Mouse (Mus musculus) lung, embryonic 16.5 days (tissue): ENCODE results near the gene Lpar3. TPM values are rescaled to one million over a fixed set of nuclear protein-coding genes. Genes with fewer than 3 reads are reported as not detected.

Experiments used
- ATAC-seq: fragments of 200-750 bp; cut with Nextera tagmentation; 2 replicates; pipeline ENCODE4 v1.8.0; 2017; ENCODE audit warnings: low read depth, mild to moderate bottlenecking, moderate library complexity
- H3K27ac ChIP-seq: fragments of 300-500 bp; sonication (generic); 2 replicates; pipeline ENCODE4 v1.5.1; 2014; ENCODE audit warnings: mild to moderate bottlenecking, control low read depth, low read length
- H3K27me3 ChIP-seq: fragments of 300-500 bp; sonication (generic); 2 replicates; pipeline ENCODE4 v1.6.1; 2014; ENCODE audit warnings: low read depth, low read length, mixed read lengths; ENCODE audit not compliant: control insufficient read depth, insufficient read depth
- H3K36me3 ChIP-seq: fragments of 300-500 bp; sonication (generic); 2 replicates; pipeline ENCODE4 v1.6.1; 2014; ENCODE audit warnings: low read length; ENCODE audit not compliant: control insufficient read depth, insufficient read depth
- H3K4me1 ChIP-seq: fragments of 300-500 bp; sonication (generic); replicated peaks from 2 replicates; pipeline ENCODE4 v1.6.1; 2014; ENCODE audit warnings: low read length, mixed read lengths; ENCODE audit not compliant: control insufficient read depth, insufficient read depth
- H3K4me2 ChIP-seq: fragments of 300-500 bp; sonication (generic); 2 replicates; pipeline ENCODE4 v1.6.1; 2014; ENCODE audit warnings: low read depth, low read length, control low read depth
- H3K4me3 ChIP-seq: fragments of 300-500 bp; sonication (generic); 2 replicates; pipeline ENCODE4 v1.5.1; 2014; ENCODE audit warnings: mild to moderate bottlenecking, low read length, control low read depth
- H3K9ac ChIP-seq: fragments of 300-500 bp; sonication (generic); 2 replicates; pipeline ENCODE4 v1.6.1; 2014; ENCODE audit warnings: low read length, control low read depth
- H3K9me3 ChIP-seq: fragments of 300-500 bp; sonication (generic); 2 replicates; pipeline ENCODE4 v1.6.1; 2016; ENCODE audit warnings: low read length; ENCODE audit not compliant: control insufficient read depth
- WGBS: fragments of 180-500 bp; shearing (Covaris S2); extraction: QIAGEN DNeasy Blood & Tissue Kit; methylation state at CpG from one replicate; pipeline ENCODE4 v1.1.7; 2014; 5-methylcytosine and 5-hydroxymethylcytosine counted together
- polyA plus RNA-seq: library from polyadenylated mRNA; unstranded; fragments of >200 nt; fragmentation: Nextera tagmentation; extraction: Ambion mirVana; gene quantifications from 2 replicates; pipeline ENCODE4 v1.2.1, GENCODE M21; 2015

Gene Lpar3
- polyA plus RNA-seq, 1 experiment from 2014 or later = 2.5 TPM

DNA sequence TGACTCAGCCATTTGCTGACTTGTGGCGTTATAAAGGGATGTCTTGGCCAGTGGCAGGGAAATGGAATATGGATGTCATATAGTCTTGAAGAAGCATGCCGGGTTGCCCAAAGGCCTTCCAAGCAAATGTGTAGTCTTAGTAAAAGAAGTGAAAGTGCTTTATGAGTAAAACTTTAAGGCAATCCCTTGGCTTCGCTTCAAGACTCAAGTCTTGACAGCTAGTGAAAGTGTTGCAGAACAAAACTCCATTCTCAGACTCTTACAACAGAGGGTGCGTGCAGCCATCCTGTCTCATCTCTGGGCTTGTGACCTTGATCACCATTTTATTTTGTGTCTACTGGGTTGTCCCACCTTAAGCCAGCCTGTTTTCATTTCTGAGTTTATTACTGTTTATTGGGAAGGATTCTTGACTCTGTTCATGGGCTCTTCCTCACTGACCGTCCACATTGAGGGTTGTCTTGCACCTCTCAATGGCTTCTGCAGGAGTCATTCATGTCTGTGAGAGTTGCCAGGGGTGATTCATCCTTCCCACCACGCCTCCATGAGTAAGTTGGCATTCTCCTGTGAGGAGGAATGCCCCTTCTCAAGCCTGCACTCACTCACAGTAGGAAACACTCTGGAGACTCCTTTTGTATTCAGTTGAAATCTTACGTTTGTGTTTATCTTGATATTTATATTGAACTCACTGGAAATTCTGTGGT is 4.4 kb downstream of the Lpar3 start:
- H3K36me3 ChIP-seq = no peaks in the 10 kb centered on the region
- H3K4me3 ChIP-seq = no peak overlapping the region
- H3K4me2 ChIP-seq = no peak overlapping the region
- ATAC-seq = no peak
- no peak overlapping the region for H3K27ac ChIP-seq
- H3K9ac ChIP-seq = no peak overlapping the region
- 58% methylated on average over 7 of the region's 7 CpGs for WGBS
- H3K9me3 ChIP-seq = no peaks in the 10 kb centered on the region
- H3K4me1 ChIP-seq = peaks cover 4% of the 10 kb centered on the region
- H3K27me3 ChIP-seq = peaks cover 16% of the 10 kb centered on the region

DNA sequence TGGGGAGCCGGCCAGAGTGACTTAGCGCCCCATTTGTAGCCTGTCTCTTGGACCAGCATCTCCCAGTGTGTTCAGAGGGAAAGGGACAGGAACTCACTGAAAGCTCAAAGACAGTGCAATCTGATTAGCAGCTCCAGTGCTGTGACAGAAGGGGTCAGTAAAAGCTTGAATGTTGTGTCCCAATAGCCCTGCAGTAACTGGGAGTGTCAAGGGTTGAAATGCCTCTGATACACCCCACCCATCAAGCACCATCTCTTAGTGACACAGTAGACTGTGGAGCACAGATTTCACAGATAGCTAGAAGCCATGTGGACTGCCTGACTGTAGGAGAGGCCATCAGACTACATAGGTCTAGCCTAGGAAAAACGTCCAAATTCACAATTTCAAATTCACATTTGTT is 6.7 kb downstream of the Lpar3 start:
- H3K4me1 ChIP-seq = no peaks in the 10 kb centered on the region
- H3K27ac ChIP-seq = no peak overlapping the region
- no peak overlapping the region for H3K9ac ChIP-seq
- WGBS = 51% methylated on average over 3 of the region's 3 CpGs
- no peaks in the 10 kb centered on the region for H3K9me3 ChIP-seq
- no peak overlapping the region for H3K4me2 ChIP-seq
- H3K36me3 ChIP-seq = no peaks in the 10 kb centered on the region
- ATAC-seq = peak; percentile 28; the same call in 1 of the 2 replicates
- peaks cover 7% of the 10 kb centered on the region for H3K27me3 ChIP-seq
- no peak overlapping the region for H3K4me3 ChIP-seq

DNA sequence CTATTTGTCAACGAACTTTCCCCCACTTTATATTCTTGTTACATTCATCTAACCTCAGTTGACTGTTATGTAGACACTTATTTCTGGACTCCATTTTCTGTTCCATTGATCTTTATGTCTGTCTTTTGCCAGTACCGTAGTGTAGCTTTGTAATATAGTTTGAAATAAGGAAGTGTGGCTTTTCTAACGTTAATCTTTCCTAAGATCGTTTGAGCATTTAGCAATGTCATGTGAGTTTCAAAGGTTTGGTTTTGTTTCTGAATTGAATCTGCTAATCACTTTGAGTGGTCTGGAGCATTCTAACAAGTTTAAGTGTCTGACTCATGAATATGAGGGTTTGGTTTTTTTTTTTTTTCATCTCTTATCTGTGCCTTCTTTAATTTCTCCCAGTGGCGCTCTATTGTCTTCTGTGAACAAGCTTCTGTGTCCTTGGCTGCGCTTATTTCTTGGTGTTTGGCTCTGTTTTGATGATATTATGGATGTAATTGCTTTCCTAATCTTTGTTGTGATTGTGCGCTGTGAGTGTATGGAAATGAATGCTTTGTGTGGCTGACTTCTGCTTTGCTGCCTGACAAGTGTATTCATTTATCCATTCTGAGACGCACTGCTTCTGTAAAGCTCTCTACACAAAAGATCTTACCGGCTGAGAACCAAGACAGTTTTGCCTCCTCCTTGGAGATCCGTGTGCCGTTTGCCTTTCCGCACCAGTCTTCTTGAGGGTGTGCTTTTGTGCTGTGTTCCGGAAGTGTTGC is 8.0 kb downstream of the Lpar3 start:
- Histone ChIP-seq H3K9ac (no peak overlapping the region), H3K9me3 (no peaks in the 10 kb centered on the region), H3K36me3 (no peaks in the 10 kb centered on the region), H3K4me1 (peaks cover 1% of the 10 kb centered on the region), H3K27ac (no peak overlapping the region), H3K27me3 (no peaks in the 10 kb centered on the region), H3K4me3 (no peak overlapping the region), H3K4me2 (no peak overlapping the region)
- 81% methylated on average over 13 of the region's 13 CpGs for WGBS
- ATAC-seq = no peak

DNA sequence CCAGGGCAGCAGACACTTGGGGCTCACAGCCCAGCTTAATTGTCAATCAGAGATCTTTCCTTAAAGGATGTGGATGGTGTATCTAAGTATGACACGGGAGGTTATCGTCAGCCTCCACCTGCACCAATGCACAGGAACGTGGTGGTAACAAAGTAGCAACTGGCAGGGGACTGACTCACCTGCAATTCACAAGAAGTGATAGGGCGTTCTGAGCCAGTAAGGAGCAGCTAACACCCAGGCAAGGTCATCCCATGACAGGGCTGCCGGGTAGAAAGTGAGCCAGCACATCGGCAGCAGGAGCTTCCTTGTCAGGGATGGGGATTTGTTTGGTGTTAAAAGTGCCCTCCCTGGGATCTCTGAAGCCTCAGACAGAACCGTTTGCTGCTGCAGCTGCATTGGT is 11.9 kb downstream of the Lpar3 start:
- Histone ChIP-seq H3K9ac (no peak overlapping the region), H3K36me3 (no peaks in the 10 kb centered on the region), H3K9me3 (no peaks in the 10 kb centered on the region), H3K4me3 (no peak overlapping the region), H3K4me1 (peaks cover 10% of the 10 kb centered on the region), H3K27ac (no peak overlapping the region), H3K27me3 (no peaks in the 10 kb centered on the region), H3K4me2 (no peak overlapping the region)
- 44% methylated on average over 7 of the region's 7 CpGs for WGBS
- no peak for ATAC-seq

DNA sequence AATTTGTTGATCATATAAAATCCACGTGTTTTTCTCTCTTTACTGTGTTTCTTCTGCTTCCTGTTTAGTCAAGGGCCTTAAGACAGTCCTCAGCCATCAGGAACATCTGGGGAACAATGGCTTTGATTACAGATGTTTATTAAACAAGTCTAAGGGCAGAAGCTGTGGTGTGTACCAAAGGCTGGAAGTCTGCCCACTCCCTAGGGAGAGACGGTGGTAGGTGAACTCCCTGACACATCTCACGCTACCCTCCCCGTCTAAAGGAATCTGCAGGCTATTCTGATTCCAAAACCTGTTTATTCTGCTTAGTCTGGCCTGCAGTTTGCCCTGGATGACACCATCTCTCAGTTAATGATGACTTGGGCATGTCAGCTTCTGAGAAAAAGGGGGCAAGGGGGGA is 13.0 kb downstream of the Lpar3 start:
- H3K27ac ChIP-seq = no peak overlapping the region
- WGBS = 35% methylated on average over 4 of the region's 4 CpGs
- H3K4me1 ChIP-seq = peaks cover 10% of the 10 kb centered on the region
- no peaks in the 10 kb centered on the region for H3K9me3 ChIP-seq
- no peak overlapping the region for H3K9ac ChIP-seq
- ATAC-seq = peak; percentile 64
- no peaks in the 10 kb centered on the region for H3K36me3 ChIP-seq
- H3K27me3 ChIP-seq = no peaks in the 10 kb centered on the region
- no peak overlapping the region for H3K4me3 ChIP-seq
- no peak overlapping the region for H3K4me2 ChIP-seq

DNA sequence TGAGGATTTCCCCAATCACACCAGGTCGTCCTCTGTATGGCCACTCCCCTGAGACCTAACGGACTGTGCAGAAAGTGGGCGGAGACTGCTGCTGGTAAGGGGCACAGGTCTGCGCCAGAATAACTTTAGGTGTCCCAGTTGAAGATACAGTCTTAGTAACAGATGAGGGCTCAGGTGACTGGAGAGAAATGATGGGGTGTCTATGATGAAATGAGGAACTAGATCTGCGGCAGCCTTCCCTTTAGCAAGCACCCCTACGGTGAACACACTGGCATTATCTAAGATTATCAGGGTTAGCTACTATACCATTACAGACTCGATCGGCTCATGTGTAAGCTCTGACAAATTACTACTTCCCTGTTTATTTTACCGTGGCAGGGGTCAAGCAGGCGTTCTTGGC is 13.8 kb downstream of the Lpar3 start:
- no peaks in the 10 kb centered on the region for H3K36me3 ChIP-seq
- H3K9ac ChIP-seq = no peak overlapping the region
- H3K9me3 ChIP-seq = no peaks in the 10 kb centered on the region
- H3K4me2 ChIP-seq = no peak overlapping the region
- no peak overlapping the region for H3K27ac ChIP-seq
- ATAC-seq = peak; percentile 21; the same call in 1 of the 2 replicates
- H3K4me1 ChIP-seq = peaks cover 10% of the 10 kb centered on the region
- H3K27me3 ChIP-seq = no peaks in the 10 kb centered on the region
- H3K4me3 ChIP-seq = no peak overlapping the region
- WGBS = 36% methylated on average over 10 of the region's 10 CpGs

DNA sequence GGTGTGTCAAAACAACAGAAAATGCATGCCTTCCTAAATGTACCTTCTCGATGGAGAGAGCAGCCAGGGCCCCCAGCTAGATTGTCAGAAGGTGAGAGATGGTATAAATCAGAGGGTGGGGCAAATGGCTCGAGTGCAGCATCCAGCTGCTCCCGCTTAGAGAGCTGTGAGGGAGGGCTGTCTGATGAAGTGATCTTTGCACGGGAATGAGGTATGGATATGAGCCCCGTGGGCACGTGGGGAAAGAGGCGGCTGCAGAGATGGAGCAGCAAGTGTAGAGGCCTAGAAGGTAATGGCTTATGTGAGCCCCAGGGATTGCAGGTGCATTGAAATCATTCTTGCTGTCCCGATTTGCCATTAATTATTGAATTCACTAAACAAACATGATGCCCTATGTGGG is 15.5 kb downstream of the Lpar3 start:
- H3K27ac ChIP-seq = no peak overlapping the region
- H3K36me3 ChIP-seq = no peaks in the 10 kb centered on the region
- ATAC-seq = no peak
- H3K4me3 ChIP-seq = no peak overlapping the region
- no peak overlapping the region for H3K4me2 ChIP-seq
- WGBS = 52% methylated on average over 8 of the region's 8 CpGs
- no peaks in the 10 kb centered on the region for H3K9me3 ChIP-seq
- H3K4me1 ChIP-seq = peaks cover 10% of the 10 kb centered on the region
- H3K27me3 ChIP-seq = no peaks in the 10 kb centered on the region
- H3K9ac ChIP-seq = no peak overlapping the region

DNA sequence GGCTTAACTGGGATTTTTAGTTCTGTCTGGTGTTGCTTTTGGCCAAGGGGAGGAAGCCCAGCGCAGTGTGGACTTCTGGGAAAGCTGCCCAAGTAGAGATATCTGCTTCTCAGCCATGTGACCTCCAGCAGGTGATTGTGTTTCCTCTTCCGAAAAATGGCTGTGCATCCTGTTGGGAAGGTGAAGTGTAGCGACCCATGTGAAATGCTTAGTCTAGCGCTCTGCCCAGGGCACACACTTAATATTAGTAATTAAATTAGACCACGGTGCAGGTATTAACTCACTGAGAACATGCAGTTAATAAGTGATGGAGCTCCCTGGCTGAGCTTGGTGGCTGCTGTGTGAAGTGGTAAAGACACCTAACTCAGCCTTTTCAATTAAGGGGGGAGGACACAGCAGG is 16.9 kb downstream of the Lpar3 start:
- WGBS = 80% methylated on average over 5 of the region's 5 CpGs
- no peaks in the 10 kb centered on the region for H3K27me3 ChIP-seq
- no peaks in the 10 kb centered on the region for H3K36me3 ChIP-seq
- ATAC-seq = no peak
- H3K27ac ChIP-seq = no peak overlapping the region
- no peaks in the 10 kb centered on the region for H3K9me3 ChIP-seq
- no peak overlapping the region for H3K9ac ChIP-seq
- peaks cover 10% of the 10 kb centered on the region for H3K4me1 ChIP-seq
- no peak overlapping the region for H3K4me3 ChIP-seq
- no peak overlapping the region for H3K4me2 ChIP-seq

DNA sequence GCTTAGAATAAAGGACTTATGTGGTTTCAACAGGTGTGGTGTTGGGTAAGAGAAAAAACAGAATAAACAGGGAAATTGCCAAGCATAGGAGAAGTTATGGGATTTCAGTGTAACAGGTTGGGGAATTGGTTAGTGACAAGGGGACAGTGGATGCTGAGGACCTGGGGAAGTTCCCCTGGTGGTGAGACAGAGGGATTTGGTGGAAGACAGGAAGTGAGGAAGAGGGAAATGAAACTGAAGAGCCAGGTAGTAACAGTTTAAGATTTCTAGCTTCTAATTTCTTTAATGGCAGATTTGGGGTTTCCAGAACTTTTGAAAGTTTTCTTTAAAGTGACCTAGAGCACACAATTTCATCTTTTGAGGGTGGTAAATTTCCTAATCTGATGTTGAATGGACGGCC is 23.9 kb downstream of the Lpar3 start:
- H3K4me3 ChIP-seq = no peak overlapping the region
- H3K9me3 ChIP-seq = no peaks in the 10 kb centered on the region
- 88% methylated on average over 1 of the region's 1 CpGs for WGBS
- no peak overlapping the region for H3K27ac ChIP-seq
- H3K27me3 ChIP-seq = no peaks in the 10 kb centered on the region
- no peaks in the 10 kb centered on the region; the same call in 1 of the 2 replicates for H3K4me1 ChIP-seq
- no peak for ATAC-seq
- no peaks in the 10 kb centered on the region for H3K36me3 ChIP-seq
- no peak overlapping the region for H3K4me2 ChIP-seq
- no peak overlapping the region for H3K9ac ChIP-seq
